Mouse (Mus musculus): ENCODE data around the gene Dnah2.
"Not testable (repeated sequence)": the region's sequence is repeated elsewhere in the genome, so short reads cannot be mapped to it uniquely, and the experiment has no call there.

The Dnah2 gene

GRCm38 (mm10) chr11:69563373-69563772, 14.5 kb upstream of the Dnah2 start:
- no peak for DNase-seq (ENCODE audit: low spot score)

- DNase-seq (ENCODE audit: low spot score) = no peak
These were observed 12.3 kb upstream of the Dnah2 start for GRCm38 (mm10) chr11:69560896-69561854.

DNA sequence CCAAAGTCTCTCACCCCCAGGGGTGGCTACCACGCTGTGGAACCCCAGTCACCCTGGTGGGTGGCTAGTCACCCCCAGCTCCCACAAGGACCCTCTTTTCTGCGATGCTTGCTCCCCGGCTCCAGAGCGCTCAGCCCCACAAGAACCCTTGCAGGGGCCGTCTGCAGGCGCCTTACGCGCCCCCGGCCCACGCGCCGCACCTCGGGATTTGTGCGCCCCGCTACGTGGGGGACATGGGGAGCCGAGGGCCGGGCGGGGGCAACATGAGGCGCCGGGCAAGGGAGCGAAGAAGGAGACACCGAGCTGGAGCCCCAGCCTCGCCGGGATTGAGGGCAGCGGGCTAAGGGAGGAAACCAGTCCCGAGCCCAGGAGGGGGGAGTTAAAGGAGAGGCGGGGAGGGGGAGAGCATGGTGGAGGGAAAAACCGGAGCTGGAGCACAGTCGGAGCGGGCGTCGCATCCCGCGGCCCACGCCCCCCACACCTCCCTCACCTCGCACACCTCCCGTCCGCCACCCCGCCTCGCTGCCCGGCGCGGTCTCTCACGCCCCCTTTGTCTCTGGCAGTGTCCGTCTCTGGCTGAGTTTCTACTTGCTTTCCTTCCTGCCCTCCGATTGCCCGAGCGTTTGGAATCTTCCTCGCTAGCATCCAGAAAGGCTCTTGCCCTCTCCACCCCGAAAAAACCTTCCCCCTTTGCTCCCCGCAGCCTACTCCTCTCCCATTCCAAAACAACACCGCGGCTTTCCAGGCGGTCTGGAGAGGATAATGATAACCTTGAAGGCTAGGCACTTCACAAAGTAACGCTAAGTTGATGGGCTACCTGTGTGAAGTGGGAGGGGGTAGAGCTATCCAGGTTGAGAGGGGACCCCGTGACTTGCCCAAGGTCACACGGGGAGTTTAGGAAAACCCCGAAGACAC, 11.2 kb upstream of the Dnah2 start, which contains the start of gene Efnb3:
TSS of gene Efnb3 (minus strand) at position 355 of the 915 bp plus-strand sequence.
- DNase-seq (ENCODE audit: low spot score) = peak; percentile 66

GRCm38 (mm10) chr11:69559183-69559582, 10.3 kb upstream of the Dnah2 start:
- DNase-seq (ENCODE audit: low spot score) = no peak

GRCm38 (mm10) chr11:69558756-69559155, 9.8 kb upstream of the Dnah2 start:
- no peak for DNase-seq (ENCODE audit: low spot score)

DNA sequence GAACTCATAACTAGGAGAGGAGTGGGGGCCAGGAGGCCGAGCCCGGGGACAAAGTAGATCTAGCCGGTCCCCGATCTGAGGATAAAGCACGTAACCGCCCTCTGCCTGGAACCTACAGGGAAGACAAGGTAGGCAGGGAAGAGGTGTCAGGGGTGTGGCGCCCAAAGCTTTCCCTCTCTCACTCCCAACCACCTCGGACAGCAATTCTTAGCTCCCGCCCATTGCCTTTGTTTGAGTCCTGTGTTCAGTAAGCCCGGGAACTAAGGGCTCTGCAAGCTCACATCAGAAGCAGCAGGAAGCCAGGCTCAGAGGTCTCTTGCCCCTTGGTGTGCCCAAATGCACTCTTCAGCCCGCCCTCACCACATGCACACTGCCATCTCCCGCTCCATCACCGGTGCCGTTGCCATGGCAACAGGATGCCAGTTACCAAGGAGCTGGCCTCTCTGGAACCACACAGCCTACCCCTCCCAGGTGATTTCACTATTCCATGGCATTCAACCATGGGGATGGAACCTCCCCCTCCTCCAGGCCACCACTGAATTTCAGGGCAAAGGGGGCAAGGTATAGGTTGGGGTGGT, 8.6 kb upstream of the Dnah2 start:
- DNase-seq (ENCODE audit: low spot score) = no peak

DNA sequence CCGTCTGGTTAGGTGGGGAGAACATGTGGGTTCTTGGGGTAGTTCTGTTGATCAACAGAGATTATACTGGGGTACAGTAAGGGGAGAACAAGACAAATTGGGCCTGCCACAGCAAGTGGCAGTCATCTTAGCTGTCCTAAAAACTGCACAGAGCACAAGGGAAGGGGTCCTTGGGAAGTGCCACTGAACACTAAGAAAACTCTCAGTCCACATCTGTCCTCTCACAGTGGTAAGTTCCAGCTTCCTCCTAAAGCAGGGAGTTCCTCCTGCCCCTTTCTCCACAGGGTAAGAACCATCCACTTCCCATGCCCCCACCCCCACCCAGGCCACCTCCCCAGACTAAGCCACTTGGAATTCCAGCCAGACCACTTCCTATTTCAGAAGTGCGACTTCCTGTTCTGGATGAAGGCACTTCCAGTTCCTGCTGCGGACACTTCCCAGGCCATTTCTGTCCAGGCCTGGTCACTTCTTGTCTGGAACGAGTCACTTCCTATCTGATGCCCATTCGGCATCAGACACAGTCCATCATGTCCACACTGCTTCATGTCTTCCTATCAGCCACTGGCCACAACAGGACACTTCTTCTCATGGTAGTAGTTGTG, 5.7 kb upstream of the Dnah2 start:
- no peak for DNase-seq (ENCODE audit: low spot score)

DNA sequence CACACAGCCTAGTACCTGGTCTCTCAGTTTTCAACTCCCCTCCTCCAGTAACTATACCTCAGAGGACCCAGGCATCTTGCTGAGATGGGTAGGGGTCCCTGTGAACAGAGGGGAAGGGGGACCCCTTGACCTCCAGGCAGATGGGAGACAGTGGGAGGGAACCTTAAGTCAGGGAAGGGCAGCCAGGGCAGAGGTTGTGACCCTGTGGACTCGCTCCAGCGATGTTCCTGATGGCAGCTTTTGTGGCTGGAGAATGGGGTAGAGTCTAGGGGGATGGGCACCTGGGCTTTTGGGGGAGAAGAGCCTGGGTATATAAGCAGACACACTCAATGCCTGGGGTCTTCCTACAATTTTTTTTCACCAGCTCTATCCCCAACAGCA, 4.4 kb upstream of the Dnah2 start:
- no peak for DNase-seq (ENCODE audit: low spot score)

GRCm38 (mm10) chr11:69552622-69553340, 3.9 kb upstream of the Dnah2 start:
- DNase-seq (ENCODE audit: low spot score) = no peak

DNA sequence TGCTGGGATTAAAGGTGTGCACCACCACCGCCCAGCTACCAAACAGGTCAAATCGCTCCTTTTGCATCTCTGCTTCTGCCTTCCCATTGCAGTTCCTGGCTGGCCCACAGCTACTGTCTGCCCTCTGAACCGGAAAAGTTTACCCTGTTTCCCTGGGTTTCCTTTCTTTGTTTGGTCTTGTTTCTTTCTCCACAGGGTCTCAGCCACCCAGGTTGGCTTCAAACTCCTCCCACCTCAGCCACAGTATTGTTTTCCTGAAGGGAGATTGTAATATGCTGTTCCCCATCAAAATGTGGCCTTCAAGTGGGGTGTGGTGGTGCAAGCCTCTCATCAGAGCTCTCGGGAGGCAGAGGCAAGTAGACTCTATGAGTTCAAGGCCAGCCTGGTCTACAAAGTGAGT, 2.4 kb upstream of the Dnah2 start:
- DNase-seq (ENCODE audit: low spot score) = no peak

- peak; percentile 75 for DNase-seq (ENCODE audit: low spot score)
These were observed 1.8 kb downstream of the Dnah2 start for GRCm38 (mm10) chr11:69547071-69547470.

- DNase-seq (ENCODE audit: low spot score) = peak; percentile 91
These were observed 2.4 kb downstream of the Dnah2 start for GRCm38 (mm10) chr11:69546423-69547053.

- DNase-seq (ENCODE audit: low spot score) = no peak
These were observed 3.0 kb downstream of the Dnah2 start for GRCm38 (mm10) chr11:69545957-69546356.

DNA sequence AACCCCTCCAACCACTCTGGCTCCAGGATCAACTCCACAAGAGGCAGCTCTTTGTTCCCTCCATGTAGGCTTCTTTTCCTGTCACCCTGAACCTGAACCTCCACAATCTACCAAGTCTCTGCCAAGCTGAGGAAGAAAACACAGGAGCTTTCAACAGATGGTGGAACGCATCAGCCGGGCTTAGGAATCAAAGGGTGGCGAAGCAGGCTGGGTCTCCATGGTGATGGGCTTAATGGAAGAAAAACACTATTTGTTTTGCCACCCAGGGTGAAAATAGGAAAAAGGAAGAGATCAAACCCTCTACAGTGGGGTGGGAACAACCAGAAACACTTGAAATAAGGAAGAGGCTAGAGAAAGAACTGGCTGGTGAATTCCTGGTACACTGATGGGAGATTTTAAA, 5.3 kb downstream of the Dnah2 start:
- DNase-seq (ENCODE audit: low spot score) = no peak

DNA sequence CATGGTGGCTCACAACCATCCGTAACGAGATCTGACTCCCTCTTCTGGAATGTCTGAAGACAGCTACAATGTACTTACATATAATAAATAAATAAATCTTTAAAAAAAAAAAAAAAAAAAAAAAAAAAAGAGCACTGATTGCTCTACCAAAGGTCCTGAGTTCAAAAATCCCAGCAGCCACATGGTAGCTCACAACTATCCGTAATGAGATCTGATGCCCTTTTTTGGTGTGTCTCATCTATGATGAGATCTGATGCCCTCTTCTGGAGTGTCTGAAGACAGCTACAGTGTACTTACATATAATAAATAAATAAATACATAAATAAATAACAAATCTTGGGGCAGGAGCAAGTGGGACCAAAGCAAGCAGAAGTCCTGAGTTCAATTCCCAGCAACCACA, 7.2 kb downstream of the Dnah2 start:
- DNase-seq (ENCODE audit: low spot score) = not testable (repeated sequence)

DNA sequence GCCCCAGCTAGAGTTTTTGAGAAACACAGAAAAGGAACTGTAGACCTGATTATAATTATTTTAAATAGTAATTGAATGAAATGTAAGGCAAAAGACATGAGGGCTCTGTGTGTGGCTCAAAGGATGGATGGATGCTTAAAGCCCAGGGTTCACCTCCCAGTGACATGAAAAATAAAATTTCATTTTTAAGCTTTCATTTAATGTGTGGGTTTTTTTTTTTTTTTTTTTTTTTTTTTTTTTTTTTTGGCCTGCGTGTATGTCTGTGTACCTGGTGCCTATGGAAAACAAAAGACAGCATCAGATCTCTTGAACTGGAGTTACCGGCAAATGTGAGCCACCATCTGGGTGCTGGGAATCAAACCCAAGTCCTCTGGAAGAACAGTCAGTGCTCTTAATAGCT, 8.2 kb downstream of the Dnah2 start:
- DNase-seq (ENCODE audit: low spot score) = no peak

DNA sequence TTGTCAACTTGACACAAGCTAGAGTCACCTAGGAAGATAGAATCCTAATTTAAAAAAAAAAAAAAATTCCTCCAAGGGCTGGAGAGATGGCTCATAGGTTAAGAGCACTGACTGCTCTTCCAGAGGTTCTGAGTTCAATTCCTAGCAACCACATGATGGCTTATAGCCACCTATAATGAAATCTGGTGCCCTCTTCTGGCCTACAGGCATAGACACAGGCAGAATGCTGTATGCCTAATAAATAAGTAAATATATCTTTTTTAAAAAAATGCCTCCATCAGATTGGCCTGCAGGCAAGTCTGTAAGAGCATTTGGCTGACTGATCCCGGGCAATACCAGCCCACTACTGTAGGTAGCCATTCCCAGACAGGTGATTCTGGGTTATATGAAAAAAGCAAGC, 13.9 kb downstream of the Dnah2 start:
- DNase-seq (ENCODE audit: low spot score) = no peak

- DNase-seq (ENCODE audit: low spot score) = no peak
These were observed 16.3 kb downstream of the Dnah2 start for GRCm38 (mm10) chr11:69532480-69533150.

DNA sequence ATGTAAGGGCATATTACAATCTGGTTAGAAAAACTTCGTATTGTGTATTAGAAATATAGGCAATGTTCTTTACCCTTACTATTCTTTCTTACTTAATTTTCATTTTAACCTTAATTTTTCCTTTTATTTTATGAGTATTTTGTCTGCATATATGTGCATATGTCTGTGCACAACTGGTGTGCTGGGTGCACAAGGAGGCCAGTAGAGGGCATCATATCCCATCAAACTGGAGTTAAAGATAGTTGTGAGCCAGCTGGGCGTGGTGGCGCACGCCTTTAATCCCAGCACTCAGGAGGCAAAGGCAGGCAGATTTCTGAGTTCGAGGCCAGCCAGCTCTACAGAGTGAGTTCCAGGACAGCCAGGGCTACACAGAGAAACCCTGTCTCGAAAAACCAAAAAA, 18.2 kb downstream of the Dnah2 start:
- DNase-seq (ENCODE audit: low spot score) = not testable (repeated sequence)

DNA sequence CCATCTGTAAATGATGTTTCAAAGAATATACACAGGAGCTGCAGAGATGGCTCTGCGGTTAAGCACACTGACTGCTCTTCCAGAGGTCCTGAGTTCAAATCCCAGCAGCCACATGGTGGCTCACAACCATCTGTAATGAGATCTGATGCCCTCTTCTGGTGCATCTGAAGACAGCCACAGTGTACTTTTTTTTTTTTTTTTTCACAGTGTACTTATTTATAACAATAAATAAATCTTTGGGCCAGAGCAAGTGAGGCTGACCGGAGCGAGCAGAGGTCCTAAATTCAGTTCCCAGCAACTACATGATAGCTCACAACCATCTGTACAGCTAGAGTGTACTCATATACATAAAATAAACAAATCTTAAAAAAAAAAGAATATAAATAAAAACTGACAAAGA, 18.6 kb downstream of the Dnah2 start:
- DNase-seq (ENCODE audit: low spot score) = not testable (repeated sequence)

Data from testis, postnatal 10 days (tissue).